Mouse (Mus musculus) forebrain, embryonic 16.5 days (tissue): ENCODE results near the gene Kdm1b. TPM values are rescaled to one million over a fixed set of nuclear protein-coding genes. Genes with fewer than 3 reads are reported as not detected.
A peak's percentile ranks its signal among the peaks of the same experiment; 100 is the strongest.

ENCODE experiments used
- ATAC-seq: fragments of 200-750 bp; cut with Nextera tagmentation; 2 replicates; pipeline ENCODE4 v1.8.0; 2017; ENCODE audit warnings: mild to moderate bottlenecking, moderate library complexity
- H3K27ac ChIP-seq: fragments of 300-500 bp; sonication (generic); 2 replicates; pipeline ENCODE4 v1.5.1; 2014; ENCODE audit warnings: low read length, control low read depth
- H3K27me3 ChIP-seq: fragments of 300-500 bp; sonication (generic); replicated peaks from 2 replicates; pipeline ENCODE4 v1.6.1; 2014; ENCODE audit warnings: low read length; ENCODE audit not compliant: control insufficient read depth, insufficient read depth
- H3K36me3 ChIP-seq: fragments of 300-500 bp; sonication (generic); 2 replicates; pipeline ENCODE4 v1.6.1; 2014; ENCODE audit not compliant: control insufficient read depth, insufficient read depth
- H3K4me1 ChIP-seq: fragments of 300-500 bp; sonication (generic); replicated peaks from 2 replicates; pipeline ENCODE4 v1.6.1; 2014; ENCODE audit warnings: low read length; ENCODE audit not compliant: control insufficient read depth, insufficient read depth
- H3K4me2 ChIP-seq: fragments of 300-500 bp; sonication (generic); 2 replicates; pipeline ENCODE4 v1.6.1; 2014; ENCODE audit warnings: mild to moderate bottlenecking, low read length, control low read depth
- H3K4me3 ChIP-seq: fragments of 300-500 bp; sonication (generic); replicated peaks from 2 replicates; pipeline ENCODE4 v1.5.1; 2014; ENCODE audit warnings: mild to moderate bottlenecking, low read length, control low read depth
- H3K9ac ChIP-seq: fragments of 300-500 bp; sonication (generic); replicated peaks from 2 replicates; pipeline ENCODE4 v1.6.1; 2014; ENCODE audit warnings: low read depth, low read length, control low read depth
- H3K9me3 ChIP-seq: fragments of 300-500 bp; sonication (generic); 2 replicates; pipeline ENCODE4 v1.6.1; 2016; ENCODE audit warnings: low read length; ENCODE audit not compliant: control insufficient read depth
- WGBS: fragments of 180-500 bp; shearing (Covaris S2); extraction: QIAGEN DNeasy Blood & Tissue Kit; methylation state at CpG from one replicate; pipeline ENCODE4 v1.1.7; 2014; 5-methylcytosine and 5-hydroxymethylcytosine counted together
- polyA plus RNA-seq: library from polyadenylated mRNA; unstranded; fragments of >200 nt; fragmentation: Nextera tagmentation; extraction: Ambion mirVana; gene quantifications from 2 replicates; pipeline ENCODE4 v1.2.1, GENCODE M21; 2015

The Kdm1b gene
- polyA plus RNA-seq, 1 experiment from 2014 or later: 24.7 TPM

DNA sequence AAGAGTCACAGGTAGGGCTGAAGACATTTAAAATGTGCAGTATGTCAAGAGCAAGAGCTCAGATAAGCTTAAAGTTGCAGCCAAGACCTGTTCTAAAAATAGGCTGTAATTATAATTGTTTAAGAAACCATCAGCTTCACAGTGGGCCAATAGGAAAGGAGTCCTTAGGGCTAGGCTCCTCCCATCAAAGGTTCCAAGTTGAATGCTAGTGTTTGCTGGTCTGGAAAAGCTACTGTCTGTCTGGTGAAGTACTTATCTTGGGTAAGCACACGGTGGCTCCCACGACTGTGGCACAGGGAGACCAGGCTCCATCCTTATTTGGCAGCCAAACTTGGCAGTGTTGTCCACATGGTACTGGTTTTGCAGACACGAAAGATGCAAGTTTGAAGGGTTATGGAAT, 69.6 kb downstream of the Kdm1b start:
- no peaks in the 10 kb centered on the region for H3K27me3 ChIP-seq
- ATAC-seq: no peak
- H3K9me3 ChIP-seq: no peaks in the 10 kb centered on the region
- peaks cover 6% of the 10 kb centered on the region; the same call in 1 of the 2 replicates for H3K4me1 ChIP-seq
- no peak overlapping the region for H3K27ac ChIP-seq
- no peak overlapping the region for H3K4me3 ChIP-seq
- H3K4me2 ChIP-seq: no peak overlapping the region
- no peak overlapping the region for H3K9ac ChIP-seq
- 54% methylated on average over 3 of the region's 3 CpGs for WGBS
- no peaks in the 10 kb centered on the region for H3K36me3 ChIP-seq

- no peaks in the 10 kb centered on the region for H3K36me3 ChIP-seq
- peaks cover 6% of the 10 kb centered on the region; the same call in 1 of the 2 replicates for H3K4me1 ChIP-seq
- ATAC-seq: no peak
- no peaks in the 10 kb centered on the region for H3K9me3 ChIP-seq
- no peak overlapping the region for H3K4me2 ChIP-seq
- no peaks in the 10 kb centered on the region; the same call in 1 of the 2 replicates for H3K27me3 ChIP-seq
- no peak overlapping the region for H3K27ac ChIP-seq
- no peak overlapping the region for H3K9ac ChIP-seq
- H3K4me3 ChIP-seq: no peak overlapping the region
- WGBS: 87% methylated on average over 3 of the region's 3 CpGs
Observed at GRCm38 (mm10) chr13:47116000-47116399, 72.7 kb downstream of the Kdm1b start.

DNA sequence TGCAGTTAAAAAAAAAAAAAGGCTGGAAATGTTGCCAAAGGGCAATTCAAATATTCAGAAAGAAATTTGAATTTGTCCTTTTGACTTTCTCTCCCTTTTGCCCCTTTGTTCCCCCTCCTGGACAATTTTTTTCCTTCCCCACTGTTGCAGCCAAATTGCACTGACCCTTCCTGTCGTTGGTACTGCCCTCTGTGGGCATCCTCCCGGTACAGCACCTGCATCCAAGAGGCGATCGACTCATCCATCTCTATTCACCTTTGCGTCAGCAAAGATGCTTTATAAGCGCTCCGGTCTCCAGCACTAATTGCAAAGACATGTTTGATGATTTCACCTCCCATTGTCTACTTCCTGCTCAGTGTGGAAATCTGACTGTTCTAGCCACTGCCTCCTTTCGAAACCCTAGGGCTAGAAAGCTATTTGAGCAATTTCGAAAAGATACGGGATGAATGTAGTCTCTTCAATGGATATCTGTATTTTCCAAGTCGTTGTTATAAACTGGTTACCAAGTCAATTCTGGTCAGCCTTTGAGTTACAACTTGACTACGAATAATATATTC, 78.1 kb downstream of the Kdm1b start:
- H3K27me3 ChIP-seq: peaks cover 2% of the 10 kb centered on the region; the same call in 1 of the 2 replicates
- ATAC-seq: no peak
- H3K36me3 ChIP-seq: no peaks in the 10 kb centered on the region
- no peak overlapping the region for H3K9ac ChIP-seq
- H3K4me3 ChIP-seq: no peak overlapping the region
- H3K4me1 ChIP-seq: peaks cover 6% of the 10 kb centered on the region
- 29% methylated on average over 12 of the region's 12 CpGs for WGBS
- no peak overlapping the region for H3K27ac ChIP-seq
- peak overlapping the region; percentile 92; the same call in 1 of the 2 replicates for H3K4me2 ChIP-seq
- H3K9me3 ChIP-seq: no peaks in the 10 kb centered on the region

- peak within 1 kb of the TSS; percentile 54 for H3K9ac ChIP-seq
- H3K9me3 ChIP-seq: no peaks in the 10 kb centered on the region
- ATAC-seq: 0 out of 2 replicates have a peak, but pooled peaks have one; percentile 52
- H3K27me3 ChIP-seq: peaks cover 2% of the 10 kb centered on the region; the same call in 1 of the 2 replicates
- H3K4me1 ChIP-seq: peaks cover 6% of the 10 kb centered on the region
- 2% methylated on average over 54 of the region's 55 CpGs for WGBS
- H3K4me3 ChIP-seq: peak within 1 kb of the TSS; percentile 53
- H3K4me2 ChIP-seq: peak within 1 kb of the TSS; percentile 92
- no peaks in the 10 kb centered on the region for H3K36me3 ChIP-seq
- H3K27ac ChIP-seq: no peak within 1 kb of the TSS
Observed at GRCm38 (mm10) chr13:47122537-47123430, 79.5 kb downstream of the Kdm1b start, which contains the start of gene Rnf144b. Gene Rnf144b (plus strand): TSS chr13:47122656.

DNA sequence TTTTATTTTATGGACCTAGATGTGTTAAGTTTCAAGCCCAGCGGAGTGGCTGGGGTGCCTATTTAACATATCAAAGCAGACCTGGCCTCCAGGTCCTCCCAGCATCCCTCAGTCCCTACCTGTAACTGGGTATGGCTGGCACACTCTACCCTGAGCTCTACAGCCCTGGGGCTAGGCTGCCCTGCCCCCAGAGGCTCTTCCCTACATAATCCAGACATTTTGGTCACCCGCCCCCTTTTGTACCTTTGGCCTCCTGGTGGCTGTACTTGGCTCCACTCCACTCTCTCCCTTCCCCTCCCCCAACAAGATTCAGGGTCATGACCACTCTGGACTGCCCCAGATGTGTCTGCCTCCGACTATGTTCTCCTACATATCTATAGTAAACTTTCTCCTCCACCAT, 81.2 kb downstream of the Kdm1b start:
- peaks cover 2% of the 10 kb centered on the region; the same call in 1 of the 2 replicates for H3K27me3 ChIP-seq
- 46% methylated on average over 3 of the region's 3 CpGs for WGBS
- no peak overlapping the region for H3K4me3 ChIP-seq
- ATAC-seq: no peak
- H3K9ac ChIP-seq: no peak overlapping the region
- peaks cover 6% of the 10 kb centered on the region for H3K4me1 ChIP-seq
- H3K27ac ChIP-seq: no peak overlapping the region
- H3K9me3 ChIP-seq: no peaks in the 10 kb centered on the region
- H3K36me3 ChIP-seq: no peaks in the 10 kb centered on the region
- H3K4me2 ChIP-seq: no peak overlapping the region

GRCm38 (mm10) chr13:47124986-47125385, 81.7 kb downstream of the Kdm1b start:
- H3K9ac ChIP-seq: no peak overlapping the region
- H3K27me3 ChIP-seq: peaks cover 2% of the 10 kb centered on the region; the same call in 1 of the 2 replicates
- 84% methylated on average over 6 of the region's 6 CpGs for WGBS
- H3K4me3 ChIP-seq: no peak overlapping the region
- no peak for ATAC-seq
- H3K36me3 ChIP-seq: no peaks in the 10 kb centered on the region
- H3K27ac ChIP-seq: no peak overlapping the region
- no peak overlapping the region for H3K4me2 ChIP-seq
- no peaks in the 10 kb centered on the region for H3K9me3 ChIP-seq
- H3K4me1 ChIP-seq: peaks cover 6% of the 10 kb centered on the region

DNA sequence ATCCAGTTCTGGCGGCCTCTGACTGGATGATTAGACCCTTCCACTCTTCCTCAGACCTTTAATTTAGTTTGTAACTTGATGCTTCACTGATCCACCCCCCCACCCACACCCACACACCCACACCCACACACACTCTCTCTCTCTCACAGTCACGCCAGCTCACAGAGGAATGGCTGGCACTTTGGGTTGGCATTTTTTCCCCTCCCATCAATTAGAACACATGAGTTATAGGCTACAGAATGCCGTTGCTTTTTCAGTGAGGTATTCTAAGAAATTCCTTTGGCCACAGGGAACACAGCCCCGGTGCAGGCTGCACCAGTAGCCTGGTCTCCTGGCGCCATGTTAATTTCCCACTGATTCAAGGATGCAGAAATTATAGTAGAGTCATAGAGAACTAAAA, 82.3 kb downstream of the Kdm1b start:
- 70% methylated on average over 5 of the region's 5 CpGs for WGBS
- Histone ChIP-seq H3K4me2 (no peak overlapping the region), H3K4me3 (no peak overlapping the region), H3K36me3 (no peaks in the 10 kb centered on the region), H3K9ac (no peak overlapping the region), H3K4me1 (peaks cover 6% of the 10 kb centered on the region), H3K9me3 (no peaks in the 10 kb centered on the region), H3K27me3 (peaks cover 2% of the 10 kb centered on the region; the same call in 1 of the 2 replicates), H3K27ac (no peak overlapping the region)
- ATAC-seq: no peak

DNA sequence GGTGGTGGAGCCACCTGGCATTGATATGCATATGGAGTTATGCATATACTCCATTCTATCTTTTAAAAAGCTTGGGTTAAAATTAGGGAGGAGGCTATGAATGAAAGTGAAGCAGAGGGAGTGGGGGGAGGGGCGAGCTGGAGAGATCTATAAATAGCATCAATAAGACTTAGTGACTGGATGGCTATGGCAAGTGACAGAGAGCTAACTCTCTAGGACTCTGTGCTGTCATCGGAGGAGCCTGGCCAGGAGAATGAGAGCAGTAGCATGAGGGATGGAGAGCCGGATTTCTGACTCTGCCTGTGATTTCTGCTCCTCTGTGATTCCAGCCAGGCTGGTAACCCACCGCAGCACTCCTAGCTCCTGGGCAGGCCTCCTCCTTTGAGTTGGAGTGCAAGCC, 85.8 kb downstream of the Kdm1b start:
- Histone ChIP-seq H3K9ac (no peak overlapping the region), H3K27me3 (no peaks in the 10 kb centered on the region), H3K36me3 (no peaks in the 10 kb centered on the region), H3K4me3 (no peak overlapping the region), H3K27ac (no peak overlapping the region), H3K9me3 (no peaks in the 10 kb centered on the region), H3K4me1 (no peaks in the 10 kb centered on the region), H3K4me2 (no peak overlapping the region)
- 73% methylated on average over 4 of the region's 4 CpGs for WGBS
- ATAC-seq: no peak

- Histone ChIP-seq H3K9me3 (no peaks in the 10 kb centered on the region), H3K4me2 (no peak overlapping the region), H3K27me3 (no peaks in the 10 kb centered on the region), H3K4me3 (no peak overlapping the region), H3K9ac (no peak overlapping the region), H3K36me3 (no peaks in the 10 kb centered on the region), H3K4me1 (no peaks in the 10 kb centered on the region), H3K27ac (no peak overlapping the region)
- 88% methylated on average over 8 of the region's 8 CpGs for WGBS
- ATAC-seq: no peak
Observed at GRCm38 (mm10) chr13:47133058-47133457, 89.8 kb downstream of the Kdm1b start.
